Mouse (Mus musculus): ENCODE measurements around the gene Ppih.
A peak's percentile ranks its signal among the peaks of the same experiment; 100 is the strongest.

The Ppih gene

GRCm38 (mm10) chr4:119292771-119293573 lies 27.4 kb downstream of the Ppih start:
- DNase-seq (ENCODE audit: low read depth, low spot score): peak; percentile 78

DNA sequence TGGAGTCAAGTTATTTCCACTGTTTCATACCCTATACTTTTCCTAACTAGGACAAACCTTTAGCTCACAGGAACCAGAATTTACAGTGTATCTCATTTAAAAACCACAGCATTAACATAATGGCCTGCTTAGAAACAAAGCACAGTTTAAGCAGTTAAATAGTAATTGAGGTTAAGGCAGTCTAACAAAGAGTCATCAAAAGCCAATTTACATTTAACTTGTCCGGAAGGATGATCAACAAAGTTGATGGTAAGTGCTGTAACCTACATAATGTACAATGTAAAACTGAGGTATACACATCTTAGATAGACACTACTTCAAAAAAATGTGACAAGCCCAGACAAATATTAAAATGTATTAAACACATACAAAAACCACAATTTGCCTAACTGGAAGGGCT lies 28.4 kb downstream of the Ppih start:
- DNase-seq (ENCODE audit: low read depth, low spot score): peak; percentile 51

- no peak for DNase-seq (ENCODE audit: low read depth, low spot score)
Measured at GRCm38 (mm10) chr4:119285336-119285735, 35.0 kb downstream of the Ppih start.

DNA sequence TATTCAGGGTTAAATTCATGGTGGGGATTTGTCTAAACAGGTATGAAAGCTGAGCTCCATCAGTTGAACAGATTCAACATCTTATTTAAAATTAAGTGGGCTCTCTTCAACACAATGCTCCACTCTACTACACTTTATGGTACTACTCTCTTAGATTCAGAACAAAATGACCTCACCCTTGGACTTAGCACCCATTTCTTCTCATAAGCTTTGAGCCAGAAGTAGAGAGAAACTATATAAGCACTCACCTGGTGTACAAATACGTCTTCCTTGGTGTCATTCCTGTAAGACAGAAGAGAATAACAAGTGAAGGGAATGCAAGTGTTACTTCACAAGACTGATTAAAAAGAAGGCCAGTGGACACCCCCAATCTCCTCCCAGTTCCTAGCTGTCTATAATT lies 35.5 kb downstream of the Ppih start:
- DNase-seq (ENCODE audit: low read depth, low spot score): no peak

DNA sequence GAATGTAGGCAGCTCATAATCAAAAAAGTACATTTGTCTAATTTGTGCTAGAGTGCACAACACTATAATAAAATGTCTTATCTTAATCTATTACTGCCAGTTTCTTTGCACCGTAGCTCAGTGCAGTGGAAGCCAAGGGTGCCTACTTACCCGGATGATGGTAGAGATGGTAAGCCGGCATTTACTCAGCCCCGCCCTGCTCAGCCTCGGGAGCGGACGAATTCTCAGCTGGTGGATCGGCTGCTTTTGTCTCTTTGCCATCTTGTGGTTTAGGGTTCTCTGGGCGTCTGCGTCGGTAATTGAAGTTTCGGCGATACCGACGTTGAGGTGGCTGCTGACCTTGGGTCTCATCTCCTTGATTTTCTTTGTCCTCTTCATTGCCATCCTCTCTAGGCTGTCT lies 41.6 kb downstream of the Ppih start:
- peak; percentile 62 for DNase-seq (ENCODE audit: low read depth, low spot score)

DNA sequence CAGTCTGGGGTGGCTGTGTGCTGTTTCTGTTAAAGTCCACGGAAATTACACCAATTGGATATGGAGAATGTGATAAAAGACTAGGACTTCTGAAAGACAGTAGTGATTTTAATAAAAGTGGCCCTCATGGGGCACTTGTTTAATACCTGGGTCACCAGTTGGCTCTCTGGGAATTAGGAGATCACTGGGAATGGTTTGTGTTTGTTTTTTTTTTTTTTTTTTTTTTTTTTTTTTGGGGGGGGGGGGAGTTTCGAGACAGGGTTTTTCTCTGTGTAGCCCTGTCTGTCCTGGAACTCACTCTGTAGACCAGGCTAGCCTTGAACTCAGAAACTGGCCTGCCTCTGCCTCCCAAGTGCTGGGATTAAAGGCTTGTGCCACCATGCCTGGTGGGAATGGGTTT lies 44.6 kb downstream of the Ppih start:
- no peak for DNase-seq (ENCODE audit: low read depth, low spot score)

DNA sequence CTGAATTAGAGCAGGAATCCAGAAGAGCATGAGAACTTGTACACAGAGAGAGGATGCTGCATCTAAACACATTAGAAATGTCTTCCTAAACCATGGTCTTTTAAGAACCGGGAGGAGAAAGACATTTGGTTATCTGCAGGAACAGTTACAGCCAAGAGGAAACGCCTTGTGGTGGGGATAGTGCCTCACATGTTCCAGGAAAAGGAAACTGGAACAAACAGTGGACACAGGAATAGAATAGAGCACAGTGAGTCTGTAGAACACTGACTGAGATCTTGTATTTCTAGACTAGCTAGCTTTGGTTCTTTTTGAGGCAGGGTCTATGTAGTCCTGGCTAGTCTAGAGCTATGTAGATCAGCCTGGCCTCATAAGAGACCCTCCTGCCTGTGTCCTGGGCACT lies 45.1 kb downstream of the Ppih start:
- DNase-seq (ENCODE audit: low read depth, low spot score): no peak

- no peak for DNase-seq (ENCODE audit: low read depth, low spot score)
Measured at GRCm38 (mm10) chr4:119274627-119275026, 45.7 kb downstream of the Ppih start.

DNA sequence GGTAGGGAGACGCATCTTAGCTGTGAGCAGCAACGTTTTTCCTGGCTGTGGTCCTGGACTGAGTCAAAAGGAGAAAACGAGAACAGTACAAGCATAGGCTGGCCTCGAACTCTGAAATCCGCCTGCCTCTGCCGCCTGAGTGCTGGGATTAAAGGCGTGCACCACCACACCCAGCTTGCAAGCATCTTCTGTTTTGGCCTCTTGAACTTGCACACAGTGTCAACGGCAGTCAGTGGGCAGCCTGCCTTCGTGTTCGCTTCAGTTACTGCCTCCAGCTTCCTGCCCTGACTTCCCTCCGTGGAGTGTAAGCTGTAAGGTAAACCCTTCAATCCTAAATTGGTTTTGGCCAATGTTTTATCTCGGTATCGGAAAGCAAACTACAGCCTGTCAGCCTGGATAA lies 53.7 kb downstream of the Ppih start:
- DNase-seq (ENCODE audit: low read depth, low spot score): no peak

- no peak for DNase-seq (ENCODE audit: low read depth, low spot score)
Measured at GRCm38 (mm10) chr4:119263459-119263858, 56.9 kb downstream of the Ppih start.

- DNase-seq (ENCODE audit: low read depth, low spot score): no peak
Measured at GRCm38 (mm10) chr4:119262483-119262882, 57.9 kb downstream of the Ppih start.

DNA sequence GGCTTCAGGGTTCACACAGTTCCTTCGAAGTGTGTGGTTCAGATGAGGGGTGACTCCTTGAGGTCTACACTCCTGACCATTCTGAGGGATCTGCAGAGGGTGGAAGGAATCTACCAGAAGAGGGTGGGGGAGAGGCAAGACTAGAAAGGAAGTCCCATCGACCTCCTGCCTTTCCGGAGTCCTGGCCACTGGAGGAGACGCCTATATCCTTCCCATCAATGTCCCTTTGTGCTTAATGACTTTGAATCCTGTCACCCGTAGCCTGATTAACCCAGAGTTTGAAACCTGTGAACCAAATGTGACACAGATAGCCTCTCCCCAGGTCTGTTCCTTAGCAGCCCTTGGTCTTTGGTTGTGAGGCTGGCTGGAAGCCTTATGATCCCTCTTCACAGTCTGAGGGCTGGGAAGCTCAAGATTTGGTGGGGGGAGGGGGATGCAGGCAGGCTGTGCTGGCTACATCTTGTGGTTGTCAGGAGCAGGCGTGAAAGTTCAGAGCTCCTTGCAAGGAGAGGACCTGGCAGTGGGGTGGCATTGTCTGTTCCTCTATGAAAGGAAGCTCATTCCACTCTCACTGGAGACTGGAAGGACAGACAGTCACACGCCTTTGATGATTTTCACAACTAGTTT lies 59.1 kb downstream of the Ppih start:
- DNase-seq (ENCODE audit: low read depth, low spot score): peak; percentile 68

- peak; percentile 76 for DNase-seq (ENCODE audit: low read depth, low spot score)
Measured at GRCm38 (mm10) chr4:119259344-119260254, 60.7 kb downstream of the Ppih start.

DNA sequence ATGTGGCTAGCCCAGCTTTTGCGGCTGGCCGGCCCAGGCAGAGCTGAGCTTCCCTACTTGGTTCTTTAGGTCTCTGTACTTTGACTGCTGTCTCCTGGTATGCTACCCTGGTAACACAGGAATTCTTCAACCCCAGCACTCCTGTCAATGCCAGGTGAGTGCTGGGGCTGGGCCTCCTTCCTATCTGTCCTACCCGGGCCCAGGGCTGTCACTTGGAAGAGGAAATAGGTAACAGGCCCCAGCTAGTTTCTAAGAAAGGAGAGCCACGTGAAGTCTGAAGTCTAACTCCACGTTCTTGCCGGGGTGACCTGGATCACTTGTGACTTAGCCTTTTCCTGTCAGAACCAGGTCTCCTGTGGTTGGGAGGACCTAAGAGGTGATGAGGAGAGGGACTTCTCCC lies 63.3 kb downstream of the Ppih start:
- DNase-seq (ENCODE audit: low read depth, low spot score): no peak

DNA sequence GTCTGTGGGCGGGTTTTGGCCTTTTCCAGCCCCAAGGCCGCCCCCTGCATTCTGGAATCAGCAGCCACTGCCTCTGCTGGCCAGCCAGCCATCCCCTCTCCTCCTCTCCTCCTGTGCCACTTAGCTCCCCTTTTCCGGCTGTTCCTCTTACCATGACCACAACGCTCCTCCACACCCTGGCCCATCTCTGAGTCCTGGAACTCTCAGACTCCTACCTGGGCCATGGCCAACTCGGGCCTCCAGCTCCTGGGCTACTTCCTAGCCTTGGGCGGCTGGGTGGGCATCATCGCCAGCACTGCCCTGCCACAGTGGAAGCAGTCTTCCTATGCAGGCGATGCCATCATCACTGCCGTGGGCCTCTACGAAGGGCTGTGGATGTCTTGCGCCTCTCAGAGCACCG lies 65.0 kb downstream of the Ppih start, which contains the start of gene Cldn19:
TSS of gene Cldn19 (plus strand) at position 64 of the 400 bp plus-strand sequence.
- no peak for DNase-seq (ENCODE audit: low read depth, low spot score)

DNA sequence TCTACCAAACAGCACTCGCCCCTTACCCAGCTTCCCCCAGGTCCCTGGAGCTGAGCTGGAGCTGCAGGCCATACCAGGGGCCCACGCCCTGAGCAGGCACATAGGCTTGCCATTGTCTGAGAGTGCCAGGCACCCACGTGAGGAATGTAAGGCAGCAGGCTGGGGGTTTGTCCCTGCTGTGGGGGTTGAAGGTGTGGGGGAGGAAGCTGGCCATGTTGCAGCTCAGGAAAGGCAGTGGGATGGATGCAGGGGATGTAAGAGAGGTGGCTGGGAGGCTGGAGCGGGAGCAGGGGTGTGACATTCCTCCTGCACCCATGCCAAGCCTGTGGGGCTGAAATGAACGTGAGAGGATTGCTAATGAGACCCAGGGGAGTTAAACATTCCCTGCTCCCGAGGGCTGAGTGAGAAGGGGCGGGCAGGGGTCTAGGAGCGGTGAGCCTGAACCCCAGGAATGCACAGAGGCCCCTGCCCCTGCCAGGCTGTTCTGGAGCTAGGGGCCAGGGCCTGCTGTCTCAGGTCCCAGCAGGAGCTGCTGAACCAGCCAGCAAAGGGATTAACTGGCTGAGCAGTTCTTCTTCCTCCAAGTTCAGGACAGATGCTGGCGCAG lies 66.2 kb downstream of the Ppih start:
- no peak for DNase-seq (ENCODE audit: low read depth, low spot score)

DNA sequence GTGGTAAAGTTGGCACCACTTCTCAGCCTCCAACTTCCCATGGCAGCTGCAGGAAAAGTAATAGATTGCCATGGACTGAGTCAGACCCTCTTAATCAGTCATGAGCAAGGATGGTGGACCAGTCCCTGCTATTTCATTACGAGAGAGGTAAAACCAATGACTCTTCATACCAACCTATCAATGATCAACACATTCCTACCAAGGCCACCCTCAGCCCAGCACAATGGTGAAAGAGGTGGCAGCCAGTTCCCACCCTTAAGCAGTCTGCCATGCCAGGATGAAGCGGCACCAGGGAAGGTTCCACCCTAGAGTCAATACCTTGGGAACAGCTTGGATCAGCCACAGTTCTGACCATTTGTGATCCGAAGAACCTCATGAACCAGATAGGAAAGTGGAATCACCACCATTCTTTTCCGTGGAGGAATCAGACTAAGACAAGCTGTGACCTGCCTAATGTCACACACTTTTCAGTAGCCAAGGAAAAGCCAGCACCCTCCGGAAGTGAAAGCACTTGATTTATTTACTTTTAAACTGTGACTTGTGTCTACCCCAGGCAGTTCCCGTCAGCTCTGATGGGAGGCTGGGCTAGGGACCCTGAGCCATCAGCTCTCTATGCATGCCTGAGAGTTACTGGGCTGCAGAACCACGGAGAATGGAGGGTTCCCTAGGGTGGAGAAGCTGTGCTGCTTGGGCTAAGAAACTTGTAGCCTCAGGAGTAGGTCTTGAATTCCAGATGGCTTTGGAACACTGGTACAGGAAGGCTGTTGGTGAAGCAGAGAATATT lies 68.1 kb downstream of the Ppih start:
- DNase-seq (ENCODE audit: low read depth, low spot score): no peak

Measured in ZHBTc4 (cell line).